Mouse (Mus musculus) right cerebral cortex, adult 2 months (tissue): ENCODE measurements around the gene Rft1.

ENCODE experiments used
- DNase-seq, 2 experiments: peaks; one replicate each; pipeline ENCODE4 v3.0.0; 2021 to 2022; ENCODE audit warnings: low spot score in 2 of 2

Gene Rft1

DNA sequence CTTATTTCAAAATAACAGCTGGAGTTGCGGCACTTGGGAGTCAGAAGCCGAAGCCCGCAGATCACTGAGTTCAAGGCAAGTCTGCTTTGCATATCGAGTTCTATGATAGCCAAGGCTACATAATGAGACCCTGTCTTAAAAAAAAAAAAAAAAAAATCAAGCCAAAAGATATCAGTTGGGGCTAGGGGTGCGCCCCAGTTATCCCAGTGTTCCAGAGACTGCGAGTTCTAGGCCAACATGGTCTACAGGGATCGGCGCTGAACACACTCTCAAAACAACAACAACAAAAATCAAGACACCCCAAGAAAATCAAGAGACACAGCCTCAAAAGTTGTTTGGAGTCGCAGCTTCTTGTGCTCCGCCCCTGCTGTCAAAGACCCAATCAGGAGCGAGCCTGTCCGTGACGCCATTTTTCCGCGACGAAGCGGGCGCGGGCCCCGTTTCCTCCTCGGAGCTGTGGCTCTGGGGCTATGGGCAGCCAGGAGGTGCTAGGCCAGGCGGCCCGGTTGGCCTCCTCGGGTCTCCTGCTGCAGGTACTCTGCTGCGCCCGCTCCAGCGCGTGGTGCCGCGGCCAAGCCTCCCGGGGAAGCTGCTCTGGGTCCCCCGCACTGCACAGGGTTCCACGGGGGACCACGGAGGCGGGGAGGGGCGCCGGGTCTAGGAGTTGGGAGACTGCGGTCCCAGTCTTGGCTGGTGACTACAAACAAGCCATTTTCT lies at the start of gene Rft1:
Gene Rft1 (plus strand): TSS at position 418 of the 717 bp plus-strand sequence.
- peak; percentile 98 to 99 for DNase-seq

DNA sequence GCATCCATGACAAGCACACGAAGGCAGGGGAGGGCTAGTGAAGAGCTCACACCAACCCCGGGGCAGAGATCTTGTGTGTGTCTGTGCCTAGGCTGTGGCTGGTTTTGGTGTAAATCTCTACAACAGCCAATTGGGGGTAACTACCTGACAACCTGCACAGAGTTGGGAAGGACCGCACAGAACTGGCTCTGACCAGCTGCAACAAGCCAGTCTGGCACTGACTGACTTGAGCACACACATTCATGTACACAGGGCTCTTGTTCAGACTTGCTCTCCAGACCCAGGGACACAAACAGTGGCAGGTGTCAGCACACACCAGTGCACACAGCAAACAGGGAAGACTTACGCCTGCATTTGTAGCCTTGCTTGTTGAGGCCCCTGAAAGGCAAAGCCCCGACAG lies 47.3 kb upstream of the Rft1 start:
- no peak for DNase-seq

DNA sequence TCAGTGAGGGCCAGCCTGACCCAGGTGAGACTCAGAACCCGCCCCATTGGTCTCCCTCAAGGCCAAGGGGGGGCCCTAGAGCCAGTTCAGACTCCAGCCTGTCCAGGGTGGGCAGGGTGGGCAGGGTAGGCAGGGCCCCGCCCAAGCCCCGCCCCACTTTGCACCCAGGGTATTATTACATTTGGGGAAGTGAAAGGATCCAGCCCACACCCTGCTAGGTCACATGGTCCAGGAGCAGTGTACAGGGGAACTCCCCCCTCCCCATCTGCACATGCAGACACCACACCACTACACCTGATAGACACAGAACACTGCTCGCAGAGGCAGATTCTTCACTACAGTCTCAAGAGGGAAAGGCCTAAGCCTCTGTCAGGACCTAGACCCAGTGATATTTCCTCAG lies 46.5 kb upstream of the Rft1 start:
- no peak for DNase-seq

DNA sequence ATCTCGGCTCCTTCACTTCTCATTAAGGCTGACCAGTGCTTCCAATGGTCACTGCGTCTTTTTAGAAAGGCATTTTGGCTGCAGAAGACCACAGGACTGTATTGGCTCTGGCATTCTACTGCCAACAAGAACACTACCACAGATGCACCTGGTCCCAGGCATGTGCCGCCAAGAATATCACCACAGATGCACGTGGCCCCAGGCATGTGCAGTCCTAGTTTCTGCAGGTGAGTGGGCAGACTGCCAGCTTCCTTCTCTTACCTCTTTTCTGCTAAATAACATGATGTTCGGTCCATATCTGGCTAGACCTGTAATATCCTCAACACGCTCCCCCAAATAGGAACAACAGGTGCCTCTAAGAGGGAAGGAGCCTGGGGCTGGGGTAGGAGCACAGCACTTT lies 46.0 kb upstream of the Rft1 start:
- no peak for DNase-seq

DNA sequence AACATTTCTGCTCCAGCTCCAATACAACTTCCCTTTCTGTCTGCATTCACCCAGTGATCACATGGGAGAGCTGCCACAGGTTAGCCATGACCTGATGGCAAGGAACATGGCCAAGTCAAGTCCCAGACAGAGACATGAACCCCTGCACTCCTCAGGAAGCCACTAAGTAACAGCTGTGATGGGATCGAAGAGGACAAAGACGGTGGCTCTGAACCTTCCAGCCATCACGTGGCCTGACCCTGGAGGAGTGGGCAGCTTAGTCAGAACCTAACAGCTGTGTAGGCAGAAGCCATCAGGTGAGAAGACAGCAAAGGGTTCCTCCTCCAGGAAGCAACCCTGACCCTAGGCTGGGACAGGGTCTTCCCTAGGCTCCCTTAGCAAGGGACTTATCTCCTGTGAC lies 44.7 kb upstream of the Rft1 start:
- no peak for DNase-seq

DNA sequence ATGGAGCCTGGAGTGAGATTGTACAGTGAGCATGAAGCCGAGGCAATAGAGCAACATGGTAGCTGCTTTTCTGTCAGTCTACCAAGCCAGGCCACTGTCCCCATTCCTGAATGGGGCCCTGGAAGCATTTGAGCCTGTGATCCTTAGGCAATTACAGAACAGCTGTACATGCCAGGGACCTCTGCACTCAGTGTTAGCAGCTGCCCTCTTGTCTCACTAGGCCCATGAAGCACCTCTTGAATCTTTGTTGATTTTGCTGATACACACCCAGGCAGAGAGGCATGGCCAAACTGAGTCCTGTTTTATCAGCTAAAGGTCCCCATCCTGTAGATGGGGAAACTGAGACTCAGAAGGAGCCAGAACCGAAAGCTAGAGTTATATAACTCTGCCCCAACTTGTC lies 43.9 kb upstream of the Rft1 start:
- no peak for DNase-seq

DNA sequence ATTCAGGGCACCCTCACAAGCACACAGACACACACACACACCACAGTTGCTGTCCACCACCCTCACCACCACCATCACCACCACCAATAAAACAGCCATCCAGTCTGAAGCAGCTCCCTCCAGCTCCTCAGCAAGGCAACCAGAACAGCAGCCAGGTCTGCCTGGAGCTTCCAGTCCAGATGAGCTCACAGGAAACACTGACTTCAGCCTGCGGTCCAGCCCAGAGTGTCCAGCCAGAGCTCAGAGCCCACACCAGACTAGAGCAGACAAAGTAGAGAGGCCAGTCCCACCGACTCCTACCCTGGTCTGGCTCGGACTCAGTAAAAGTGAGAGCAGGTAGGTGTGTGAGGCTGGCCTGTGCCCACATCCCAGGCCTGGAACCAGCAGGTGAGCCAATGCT lies 43.2 kb upstream of the Rft1 start:
- DNase-seq = no peak

DNA sequence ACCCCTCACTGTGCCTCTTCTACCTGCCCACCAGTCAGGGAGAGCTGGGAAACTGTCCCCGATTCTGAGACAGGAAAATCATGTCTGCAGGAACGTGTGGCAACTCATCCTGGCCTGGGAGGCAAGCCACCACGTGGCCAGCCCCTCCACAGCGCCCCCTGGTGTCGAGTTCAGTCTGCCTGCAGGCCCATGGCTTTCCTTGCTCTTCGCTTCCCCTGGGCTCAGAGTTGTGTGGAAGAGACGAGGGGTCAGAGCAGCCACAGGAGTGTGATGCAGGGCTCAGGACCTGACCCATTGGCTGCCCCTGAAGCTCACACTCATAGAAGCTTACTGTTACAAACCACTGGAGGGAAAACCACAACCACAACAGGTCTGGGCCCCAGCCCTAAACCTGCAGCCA lies 41.6 kb upstream of the Rft1 start:
- peak in 1 of 2 experiments; percentile 57 for DNase-seq

DNA sequence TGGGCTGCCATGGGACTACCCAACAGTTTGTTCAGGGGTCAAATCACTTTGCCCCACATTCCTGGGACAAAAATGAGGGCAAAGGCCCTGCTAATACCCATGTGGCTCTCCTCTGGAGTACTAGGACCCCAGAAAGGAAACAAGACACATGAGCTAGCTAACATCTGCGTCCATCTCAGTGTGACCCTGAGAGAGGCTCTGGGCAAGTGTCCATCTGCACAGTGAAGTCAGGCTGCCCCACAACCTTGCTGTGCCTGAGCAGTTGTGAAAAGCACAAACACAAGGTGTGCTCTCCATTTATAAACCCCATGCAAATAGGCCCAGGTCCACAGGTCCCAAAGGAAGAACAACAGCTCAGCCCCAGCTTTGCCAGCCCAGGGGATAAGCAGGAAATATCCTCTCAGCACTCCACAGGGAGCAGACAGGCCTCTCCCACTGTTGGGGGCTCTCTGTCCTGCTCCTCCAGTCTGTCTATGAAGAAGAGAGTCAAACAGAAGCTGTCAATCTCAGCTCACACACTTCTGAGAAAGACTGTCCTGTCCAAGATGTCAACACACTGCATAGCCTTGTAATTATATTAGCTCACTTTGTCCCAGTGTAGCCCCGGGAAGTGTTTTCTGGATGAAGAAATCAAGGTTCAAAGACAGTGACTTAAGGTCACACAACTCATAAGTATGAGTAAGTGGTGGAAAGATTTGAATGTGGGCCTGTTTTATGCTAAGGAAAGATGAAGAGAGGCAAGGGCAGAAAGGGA lies 41.0 kb upstream of the Rft1 start:
- DNase-seq = no peak

DNA sequence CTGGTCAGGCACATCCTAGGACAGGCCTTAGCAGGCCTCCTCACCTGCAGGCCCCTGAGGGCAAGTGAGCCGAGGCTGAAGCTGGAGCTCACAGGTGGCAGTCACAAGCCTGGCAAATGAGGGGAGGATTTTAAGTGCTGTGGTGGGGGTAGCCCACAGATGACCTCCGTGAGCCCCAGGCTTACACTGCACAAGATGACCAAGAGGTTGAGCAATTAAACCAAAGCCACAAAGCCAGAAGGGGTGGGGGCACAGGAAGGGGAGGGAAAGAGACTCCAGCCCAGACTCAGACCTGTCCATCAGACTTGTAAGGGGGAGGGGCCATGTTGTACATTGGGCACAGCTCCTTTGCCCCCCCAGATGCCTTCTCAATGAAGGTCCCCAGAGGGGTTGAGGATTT lies 37.4 kb upstream of the Rft1 start:
- DNase-seq = no peak

DNA sequence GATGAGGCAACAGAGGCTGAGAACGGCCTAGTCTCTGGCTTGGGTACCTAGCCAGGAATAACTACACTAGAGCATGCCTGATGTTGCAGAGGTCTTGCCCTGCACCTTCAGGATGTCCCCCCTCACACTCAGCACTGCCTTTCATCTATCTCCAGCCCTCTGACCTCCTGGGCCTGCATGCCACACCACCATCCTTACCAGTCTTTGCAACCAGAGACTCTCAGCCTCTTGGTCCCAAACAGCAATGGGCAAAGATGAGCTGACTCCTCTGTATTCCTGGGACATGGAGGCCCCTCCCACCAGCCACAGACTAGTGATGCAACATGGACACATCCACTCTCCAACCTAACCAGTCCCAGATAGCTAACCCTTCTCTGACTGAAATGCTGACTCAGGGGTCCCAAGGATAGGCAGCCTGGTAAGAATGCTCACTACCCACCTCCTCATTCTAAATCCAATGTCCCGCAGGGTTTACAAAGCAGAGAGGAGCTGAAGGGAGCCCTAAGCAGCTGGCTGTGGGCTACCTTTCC lies 35.3 kb upstream of the Rft1 start:
- no peak for DNase-seq

DNA sequence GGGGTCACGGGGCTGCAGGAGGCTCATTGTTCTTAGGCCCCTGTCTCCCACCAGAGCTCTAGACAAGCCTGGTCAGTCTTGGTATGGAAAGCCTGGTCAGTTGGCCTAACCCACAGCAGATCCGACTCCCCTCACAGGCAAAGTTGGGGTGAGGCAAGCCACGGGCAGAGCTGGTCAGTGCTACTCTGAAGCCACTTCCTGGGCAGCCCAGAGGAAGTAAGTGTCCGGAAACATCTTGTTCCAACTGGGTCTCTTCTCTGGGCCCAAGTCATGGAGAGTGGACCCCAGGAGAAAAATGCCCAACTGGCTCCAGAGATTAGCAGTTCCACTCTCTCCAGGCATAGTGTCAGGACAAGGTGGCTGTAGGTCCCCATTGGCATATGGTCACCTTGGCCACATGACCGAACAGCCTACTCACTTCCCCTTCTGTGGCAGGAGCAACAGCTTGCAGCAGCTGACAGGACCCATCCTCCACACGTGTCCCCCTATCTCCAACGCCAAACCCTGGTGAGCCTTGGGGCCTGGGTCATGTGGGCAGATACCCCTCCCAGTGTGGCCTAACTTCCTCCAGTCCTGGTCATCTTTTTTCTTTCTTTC lies 34.1 kb upstream of the Rft1 start:
- no peak for DNase-seq

DNA sequence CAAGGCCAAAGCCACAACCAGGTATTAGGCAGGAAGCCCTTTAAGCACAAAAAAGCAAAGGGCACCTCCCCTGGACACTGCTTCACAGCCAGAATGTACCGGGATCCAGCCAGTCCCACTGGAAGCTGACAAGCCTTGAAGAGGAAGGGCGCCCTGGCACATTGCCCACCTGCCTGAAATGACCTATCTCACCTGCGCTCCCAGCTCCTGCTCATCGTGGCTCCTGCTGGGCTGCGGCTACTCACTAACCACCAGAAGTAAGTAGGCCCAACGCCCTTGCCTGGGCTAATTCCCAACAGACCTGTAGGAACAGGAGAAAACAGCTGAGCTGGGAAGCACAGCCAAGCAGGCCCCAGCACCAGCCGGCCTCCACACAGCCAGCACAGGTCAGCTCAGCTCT lies 32.0 kb upstream of the Rft1 start:
- DNase-seq = no peak

DNA sequence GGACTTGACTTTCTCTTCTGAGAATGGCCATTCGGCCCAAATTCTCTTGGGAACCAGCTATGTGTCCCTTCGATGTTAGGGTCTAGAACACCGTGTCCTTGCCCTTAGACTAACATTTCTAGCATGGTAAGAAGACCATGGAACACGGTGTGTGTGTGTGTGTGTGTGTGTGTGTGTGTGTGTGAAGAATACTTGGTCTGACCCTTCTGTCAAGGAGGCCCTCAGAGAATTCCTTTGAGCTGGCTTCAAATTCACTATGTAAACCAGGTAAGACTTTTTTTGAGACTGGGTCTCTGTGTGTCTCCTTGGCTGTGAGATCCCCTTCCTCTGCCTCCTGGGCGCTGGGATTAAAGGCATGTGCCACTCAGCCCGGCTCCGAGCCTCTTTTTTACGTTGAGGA lies 31.6 kb upstream of the Rft1 start:
- DNase-seq = no peak

DNA sequence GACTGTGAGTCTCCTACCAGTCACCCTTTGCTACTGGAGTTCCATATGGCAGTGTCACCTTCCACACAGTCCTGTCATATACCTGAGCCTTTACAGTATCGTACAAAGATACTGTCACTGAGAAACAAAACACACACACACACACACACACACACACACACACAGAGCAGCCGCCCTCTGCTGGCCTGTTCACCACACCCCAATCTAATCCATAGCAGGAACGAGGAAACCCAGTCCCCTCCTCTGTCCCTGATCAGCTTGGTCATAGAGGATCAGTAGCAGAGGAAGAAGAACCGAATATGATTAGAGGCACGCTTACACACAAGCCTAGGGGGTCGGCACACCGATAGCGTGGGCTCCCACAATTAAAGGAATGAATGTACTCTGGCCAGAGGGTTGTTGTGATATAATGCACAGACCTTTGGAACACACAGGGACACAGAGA lies 29.9 kb upstream of the Rft1 start:
- DNase-seq = no peak

DNA sequence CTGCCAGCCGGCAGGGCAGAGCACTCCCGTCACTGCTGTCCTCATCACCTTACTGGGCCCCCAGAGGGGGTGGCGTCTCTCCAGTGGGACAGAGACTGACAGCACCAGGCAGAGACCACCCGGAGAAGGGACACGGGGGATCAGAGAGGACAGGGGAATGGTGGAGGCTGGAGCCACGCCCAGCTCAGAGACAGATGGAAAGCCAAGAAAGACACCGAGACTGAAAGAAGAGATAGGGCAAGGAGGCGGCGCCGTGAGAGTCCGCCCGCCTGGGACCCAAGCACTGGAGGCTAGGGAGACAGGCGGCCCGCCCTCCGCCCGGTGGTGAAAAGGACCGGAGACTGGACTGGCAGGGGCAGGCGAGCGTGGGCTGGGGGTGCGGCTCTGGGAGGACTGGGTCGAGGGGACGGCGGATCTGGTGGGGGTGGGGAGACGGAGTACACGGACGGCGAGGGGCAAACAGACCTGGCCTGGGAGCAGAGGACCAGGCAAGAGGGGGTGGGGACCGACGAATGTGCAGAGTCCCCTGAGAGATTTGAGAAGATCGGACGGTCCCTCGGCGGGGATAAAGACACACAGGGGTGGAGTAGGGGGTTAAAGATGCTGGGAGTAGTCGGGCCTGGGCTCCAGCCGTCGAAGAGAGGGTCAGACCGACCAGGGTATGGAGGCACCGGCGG lies 28.9 kb upstream of the Rft1 start:
- no peak for DNase-seq

DNA sequence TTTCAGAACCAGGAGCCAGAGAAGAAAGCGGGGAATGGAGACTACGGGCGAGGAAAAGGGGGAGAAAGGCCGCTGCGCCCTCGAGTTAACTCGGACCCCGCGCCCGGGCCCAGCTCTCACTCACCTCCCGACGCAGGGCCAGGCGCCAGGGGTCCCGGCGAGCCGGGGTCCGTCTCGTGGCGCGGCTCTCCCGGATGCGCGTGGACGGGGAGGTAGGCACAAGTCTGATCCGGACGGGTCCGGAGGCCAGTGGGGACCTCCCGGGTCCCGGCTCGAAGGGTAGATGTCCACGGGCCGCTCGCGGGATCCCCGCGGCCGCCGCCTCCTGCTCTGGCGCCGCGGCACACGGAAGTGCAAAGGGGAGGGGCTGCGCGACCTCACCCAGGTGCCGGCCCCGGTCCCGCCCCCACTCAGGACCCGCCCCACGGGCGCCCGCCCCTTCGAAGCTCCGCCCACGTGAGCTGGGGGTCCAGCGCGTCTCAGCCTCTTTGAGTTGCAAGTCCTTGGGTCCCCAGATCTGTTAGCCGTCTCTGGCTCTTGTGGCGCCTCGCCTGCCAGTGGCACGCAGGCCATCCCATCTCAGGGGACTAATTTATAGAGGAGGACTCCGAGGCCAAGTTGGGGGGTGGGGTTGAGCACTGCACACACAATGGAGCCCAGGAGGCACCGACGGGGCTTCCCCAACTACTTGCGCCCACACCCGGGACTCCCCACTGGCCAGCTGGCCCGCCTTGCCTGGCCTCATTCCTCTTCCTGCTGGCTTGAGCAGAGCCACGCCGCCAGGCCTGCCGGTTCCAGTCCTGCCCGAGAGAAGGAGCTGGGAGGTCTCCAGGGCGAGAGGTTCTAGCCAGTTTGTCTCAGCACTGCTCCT lies 28.1 kb upstream of the Rft1 start, which contains the start of gene Prkcd:
Gene Prkcd (minus strand): TSS at position 355 of the 871 bp plus-strand sequence.
- DNase-seq = peak; percentile 24 to 48

DNA sequence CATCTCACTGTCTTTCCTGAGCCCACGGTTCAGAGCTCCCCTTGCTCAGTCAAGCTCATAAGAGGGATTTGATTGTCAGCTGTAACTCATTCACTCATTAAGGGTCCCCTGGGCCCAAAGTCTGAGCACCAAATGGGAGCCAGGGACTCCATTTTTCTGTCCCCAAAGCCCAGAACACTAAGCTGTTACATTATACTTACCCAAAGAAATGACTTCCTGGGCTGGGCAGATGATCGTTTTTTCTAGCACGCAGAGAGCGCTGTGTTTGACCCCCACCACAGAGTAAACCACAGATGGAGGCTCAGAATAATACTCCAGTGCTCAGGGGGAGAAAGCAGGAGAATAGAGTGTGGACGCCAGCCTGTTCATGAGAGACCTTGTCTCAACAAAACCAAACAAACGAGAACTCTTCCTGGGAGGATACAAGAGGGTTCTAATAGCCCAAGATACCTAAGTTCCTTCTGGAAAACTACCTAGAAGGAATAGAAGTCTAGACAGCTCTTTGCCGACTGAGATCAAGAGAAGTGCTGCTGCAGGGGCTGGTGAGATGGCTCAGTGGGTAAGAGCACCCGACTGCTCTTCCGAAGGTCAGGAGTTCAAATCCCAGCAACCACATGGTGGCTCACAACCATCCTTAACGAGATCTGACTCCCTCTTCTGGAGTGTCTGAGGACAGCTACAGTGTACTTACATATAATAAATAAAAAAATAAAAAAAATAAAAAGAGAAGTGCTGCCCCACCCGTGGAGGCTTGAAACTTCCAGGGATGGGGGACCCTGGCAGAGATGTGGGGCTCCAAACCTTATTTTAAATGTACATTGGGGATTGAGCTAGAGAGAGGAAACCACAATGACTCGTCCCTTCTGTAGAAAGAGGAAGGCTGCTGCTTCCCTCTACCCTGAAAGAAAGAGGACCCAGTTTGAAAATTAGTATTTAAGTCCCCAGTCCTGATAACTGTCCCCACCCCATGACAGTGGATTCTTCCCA lies 27.1 kb upstream of the Rft1 start:
- no peak for DNase-seq

DNA sequence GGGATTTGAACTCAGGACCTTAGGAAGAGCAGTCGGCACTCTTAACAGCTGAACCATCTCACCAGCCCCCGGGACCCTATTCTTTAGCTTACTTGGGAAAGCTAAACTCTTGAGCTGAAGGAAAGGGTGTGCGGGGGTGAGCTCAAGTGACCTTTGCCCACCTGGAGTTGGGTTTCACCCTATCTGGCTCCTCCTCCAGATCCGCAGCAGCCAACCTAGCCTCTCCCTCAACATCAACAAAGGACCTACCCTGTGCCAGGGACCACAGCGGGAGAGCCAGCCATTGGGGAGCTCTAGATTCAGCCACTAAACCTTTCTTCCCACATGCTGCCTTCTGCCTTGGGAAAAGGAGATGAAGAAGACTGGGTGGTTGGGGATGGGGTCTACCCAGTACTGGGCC lies 25.9 kb upstream of the Rft1 start:
- no peak for DNase-seq

DNA sequence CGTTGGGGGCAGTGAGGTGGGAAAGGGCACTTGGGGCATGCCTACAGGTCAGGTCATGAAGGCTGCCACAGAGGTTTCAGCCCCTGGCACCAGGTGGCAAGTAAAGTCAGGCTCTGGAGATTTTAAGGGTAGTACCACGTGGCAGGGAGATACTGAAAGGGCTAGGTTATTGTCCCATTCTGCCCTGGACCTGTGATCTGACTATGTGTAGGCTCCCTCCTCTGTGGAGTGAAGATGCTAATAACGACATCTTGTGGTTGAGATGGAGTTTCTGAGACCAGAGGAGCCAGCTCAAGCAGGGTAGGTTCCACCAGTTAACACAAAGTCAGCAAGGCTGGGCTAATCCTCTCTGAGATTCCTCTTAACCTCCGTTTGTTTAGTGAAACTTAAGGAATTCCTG lies 24.3 kb upstream of the Rft1 start:
- DNase-seq = no peak
